Mouse (Mus musculus): ENCODE results near the gene Uts2b.

- TF ChIP-seq POLR2A (IDR thresholded peaks at IDR 0.05; ENCODE audit: low read depth, low read length): no peak
- TF ChIP-seq CTCF (conservative IDR thresholded peaks at IDR 0.05; ENCODE audit: insufficient read depth, insufficient read length, low read depth, low read length): no peak
Measured at GRCm38 (mm10) chr16:27401579-27401978, 31.5 kb upstream of the Uts2b start.
